Comparison of ENCODE assay signal across 8 mouse cellular contexts in genomic region chr6:31717531-31717930, GRCm38 (mm10).
A peak's percentile ranks its signal among the peaks of the same experiment; 100 is the strongest.
DNase-seq lines count a peak whose midpoint lies in the region; ATAC-seq and TF ChIP-seq lines count a peak whose summit lies in the region.

No protein-coding gene starts in this region.

- H3K27ac ChIP-seq in lung, embryonic 14.5 days (ENCODE audit: low read depth), result no peak overlapping the region
- no peak overlapping the region for H3K27ac ChIP-seq in forebrain, embryonic 16.5 days (ENCODE audit: low read length)
- H3K27ac ChIP-seq in neural tube, embryonic 14.5 days (ENCODE audit: low read depth, low read length), result no peak overlapping the region

- no peak for TF ChIP-seq POLR2A in lung, adult 2 months (IDR thresholded peaks at IDR 0.05; ENCODE audit: borderline replicate concordance, extremely low read depth, low read depth, low read length)

- no peaks in the 10 kb centered on the region for H3K4me1 ChIP-seq in lung, embryonic 14.5 days (ENCODE audit: insufficient read depth)
- no peaks in the 10 kb centered on the region for H3K4me1 ChIP-seq in lung, adult 2 months (ENCODE audit: control insufficient read depth, insufficient read depth, low read length)
- peaks cover 14% of the 10 kb centered on the region for H3K4me1 ChIP-seq in forebrain, embryonic 16.5 days (replicated peaks; ENCODE audit: control insufficient read depth, insufficient read depth, low read length)
- H3K4me1 ChIP-seq in neural tube, embryonic 14.5 days (ENCODE audit: control insufficient read depth, insufficient read depth, low read length), result 0 out of 2 replicates have a peak, but pooled peaks cover 3% of the 10 kb centered on the region

- H3K4me3 ChIP-seq in lung, embryonic 14.5 days (ENCODE audit: low read depth, low read length), result no peak overlapping the region
- no peak overlapping the region for H3K4me3 ChIP-seq in lung, adult 2 months (replicated peaks; ENCODE audit: extremely low read depth, low read depth, low read length)
- no peak overlapping the region for H3K4me3 ChIP-seq in forebrain, embryonic 16.5 days (replicated peaks; ENCODE audit: low read length)
- no peak overlapping the region for H3K4me3 ChIP-seq in neural tube, embryonic 14.5 days (ENCODE audit: low read depth, low read length)

- TF ChIP-seq CTCF in lung, embryonic 14.5 days (IDR thresholded peaks at IDR 0.05; ENCODE audit: low read depth), result no peak
- no peak for TF ChIP-seq CTCF in lung, adult 2 months (IDR thresholded peaks at IDR 0.05; ENCODE audit: insufficient read depth, low read length)

- no peak overlapping the region for H3K4me2 ChIP-seq in lung, embryonic 14.5 days
- no peak overlapping the region for H3K4me2 ChIP-seq in forebrain, embryonic 16.5 days (ENCODE audit: low read length)
- no peak overlapping the region for H3K4me2 ChIP-seq in neural tube, embryonic 14.5 days (ENCODE audit: low read depth, low read length)

- no peak overlapping the region for H3K9ac ChIP-seq in lung, embryonic 14.5 days
- H3K9ac ChIP-seq in forebrain, embryonic 16.5 days (replicated peaks; ENCODE audit: low read depth, low read length), result no peak overlapping the region
- H3K9ac ChIP-seq in neural tube, embryonic 14.5 days (replicated peaks; ENCODE audit: low read depth, low read length), result no peak overlapping the region

- H3K36me3 ChIP-seq in lung, embryonic 14.5 days (ENCODE audit: insufficient read depth), result no peaks in the 10 kb centered on the region
- no peaks in the 10 kb centered on the region for H3K36me3 ChIP-seq in forebrain, embryonic 16.5 days (ENCODE audit: control insufficient read depth, insufficient read depth)
- no peaks in the 10 kb centered on the region for H3K36me3 ChIP-seq in neural tube, embryonic 14.5 days (ENCODE audit: control insufficient read depth, insufficient read depth, low read length)

- H3K27me3 ChIP-seq in lung, embryonic 14.5 days (ENCODE audit: insufficient read depth, low read length), result no peaks in the 10 kb centered on the region
- no peaks in the 10 kb centered on the region for H3K27me3 ChIP-seq in forebrain, embryonic 16.5 days (replicated peaks; ENCODE audit: control insufficient read depth, insufficient read depth, low read length)
- H3K27me3 ChIP-seq in neural tube, embryonic 14.5 days (ENCODE audit: control insufficient read depth, insufficient read depth, low read length), result no peaks in the 10 kb centered on the region

- ATAC-seq in lung, embryonic 14.5 days (ENCODE audit: insufficient read depth), result 0 out of 2 replicates have a peak, but pooled peaks have one; percentile 28
- peak; percentile 45; the same call in 1 of the 2 replicates for ATAC-seq in forebrain, embryonic 16.5 days
- peak; percentile 78 for ATAC-seq in neural tube, embryonic 14.5 days (ENCODE audit: low read depth)

- peak; percentile 87 for DNase-seq in lung, embryonic 14.5 days
- no peak for DNase-seq in lung, adult 2 months
- DNase-seq in adrenal gland, adult 18-20 months (ENCODE audit: low spot score in 2 of 2), result peak; percentile 26 to 35
- peak; percentile 22 to 80 for DNase-seq in kidney, postnatal 36 days
- no peak for DNase-seq in T-cell, adult 2 months (ENCODE audit: low spot score)
- DNase-seq in cerebellum, postnatal 25 days, result no peak

- H3K9me3 ChIP-seq in lung, embryonic 14.5 days (ENCODE audit: low read depth, low read length), result no peaks in the 10 kb centered on the region
- H3K9me3 ChIP-seq in forebrain, embryonic 16.5 days (ENCODE audit: control insufficient read depth, low read length), result no peaks in the 10 kb centered on the region
- no peaks in the 10 kb centered on the region for H3K9me3 ChIP-seq in neural tube, embryonic 14.5 days (ENCODE audit: control insufficient read depth, low read length)

- 16% methylated on average over 12 of the region's 12 CpGs for WGBS in lung, embryonic 14.5 days
- WGBS in lung, adult 2 months, result 23% methylated on average over 12 of the region's 12 CpGs
- WGBS in forebrain, embryonic 16.5 days, result 22% methylated on average over 12 of the region's 12 CpGs
- WGBS in neural tube, embryonic 14.5 days, result 22% methylated on average over 12 of the region's 12 CpGs

Comparison
In these comparisons a context has a peak if more than half of its experiments do, and no peak if none do; other contexts are left out.
1. DNase-seq: peak in lung, embryonic 14.5 days (single experiment), adrenal gland, adult 18-20 months (2 of 2) and kidney, postnatal 36 days (2 of 2); none in lung, adult 2 months (single experiment), T-cell, adult 2 months (single experiment) and cerebellum, postnatal 25 days (0 of 2).
2. ATAC-seq: peak in every context shown above with its lines; median percentile 78 in neural tube, embryonic 14.5 days; 45 in forebrain, embryonic 16.5 days; 28 in lung, embryonic 14.5 days.